Mouse (Mus musculus) MEL (cell line): ENCODE results near the gene Sult2b1. TPM values are rescaled to one million over a fixed set of nuclear protein-coding genes. Genes with fewer than 3 reads are reported as not detected.

Experiments used
- DNase-seq: peaks from one replicate; pipeline ENCODE4 v3.0.0; 2011; ENCODE audit warnings: low read depth, low spot score
- H3K27ac ChIP-seq: 2 replicates; pipeline ENCODE4 v1.5.1; 2012; ENCODE audit warnings: low read depth, mild to moderate bottlenecking, control low read depth, low read length, moderate library complexity; ENCODE audit not compliant: control insufficient read depth
- H3K27me3 ChIP-seq, 2 experiments: fragments of 150-350 bp in 1 of 2; sonication (generic) in 1 of 2; 2 replicates each; pipeline ENCODE4 v1.6.1; 2012; ENCODE audit warnings: low read length in 2 of 2, mild to moderate bottlenecking in 2 of 2, improper control_type of control experiment in 1 of 2, moderate library complexity in 1 of 2; ENCODE audit not compliant: insufficient read depth in 2 of 2, control insufficient read depth in 1 of 2
- H3K36me3 ChIP-seq, 2 experiments: 2 replicates each; pipeline ENCODE4 v1.6.1; 2012 to 2014; ENCODE audit warnings: low read length in 2 of 2, improper control_type of control experiment in 1 of 2, inconsistent platforms in 1 of 2, mild to moderate bottlenecking in 1 of 2; ENCODE audit not compliant: insufficient read depth in 2 of 2, control insufficient read depth in 1 of 2
- H3K4me1 ChIP-seq, 2 experiments: fragments of 150-350 bp in 1 of 2; sonication (generic) in 1 of 2; 2 replicates each; pipeline ENCODE4 v1.6.1; 2012; ENCODE audit warnings: low read length in 2 of 2, improper control_type of control experiment in 1 of 2, mild to moderate bottlenecking in 1 of 2; ENCODE audit not compliant: insufficient read depth in 2 of 2, control insufficient read depth in 1 of 2
- H3K4me3 ChIP-seq, 2 experiments: fragments of 150-350 bp in 1 of 2; sonication (generic) in 1 of 2; 2 replicates each; pipeline ENCODE4 v1.5.1; 2012; ENCODE audit warnings: low read depth in 2 of 2, low read length in 2 of 2, mild to moderate bottlenecking in 2 of 2, moderate library complexity in 2 of 2, control low read depth in 1 of 2, improper control_type of control experiment in 1 of 2; ENCODE audit not compliant: control insufficient read depth in 1 of 2, insufficient read depth in 1 of 2
- H3K79me2 ChIP-seq: 2 replicates; pipeline ENCODE4 v1.6.1; 2012; ENCODE audit warnings: mild to moderate bottlenecking, low read length, moderate library complexity; ENCODE audit not compliant: control insufficient read depth, poor library complexity, insufficient read depth
- H3K9ac ChIP-seq: 2 replicates; pipeline ENCODE4 v1.6.1; 2012; ENCODE audit warnings: low read depth, mild to moderate bottlenecking, control low read depth, low read length, moderate library complexity; ENCODE audit not compliant: control insufficient read depth, poor library complexity, severe bottlenecking
- H3K9me3 ChIP-seq: fragments of 150-350 bp; sonication (generic); replicated peaks from 2 replicates; pipeline ENCODE4 v1.6.1; 2012; ENCODE audit warnings: mild to moderate bottlenecking, low read length, improper control_type of control experiment, moderate library complexity; ENCODE audit not compliant: insufficient read depth
- BHLHE40 ChIP-seq: IDR thresholded peaks from 2 replicates; pipeline ENCODE4 v1.6.1; 2012; ENCODE audit warnings: low read depth, mild to moderate bottlenecking, inconsistent platforms, low read length, improper control_type of control experiment, borderline replicate concordance
- CHD1 ChIP-seq: IDR thresholded peaks from 2 replicates; pipeline ENCODE4 v1.6.1; 2012; ENCODE audit warnings: low read depth, mild to moderate bottlenecking, inconsistent platforms, low read length, improper control_type of control experiment
- ELF1 ChIP-seq: IDR thresholded peaks from 2 replicates; pipeline ENCODE4 v1.6.1; 2014; ENCODE audit warnings: low read depth, mild to moderate bottlenecking, inconsistent platforms, low read length, improper control_type of control experiment, moderate library complexity
- EP300 ChIP-seq, 2 experiments: IDR thresholded peaks; 2 replicates each; pipeline ENCODE4 v1.6.1; 2011; ENCODE audit warnings: improper control_type of control experiment in 2 of 2, low read length in 2 of 2, low read depth in 1 of 2, mild to moderate bottlenecking in 1 of 2
- HCFC1 ChIP-seq: IDR thresholded peaks from 2 replicates; pipeline ENCODE4 v1.6.1; 2012; ENCODE audit warnings: low read depth, mild to moderate bottlenecking, inconsistent platforms, low read length, improper control_type of control experiment, moderate library complexity
- MAX ChIP-seq: IDR thresholded peaks from 2 replicates; pipeline ENCODE4 v1.6.1; 2011; ENCODE audit warnings: low read length, improper control_type of control experiment
- MAZ ChIP-seq: IDR thresholded peaks from 2 replicates; pipeline ENCODE4 v1.6.1; 2012; ENCODE audit warnings: low read depth, mild to moderate bottlenecking, inconsistent platforms, low read length, improper control_type of control experiment
- MEF2A ChIP-seq: IDR thresholded peaks from 2 replicates; pipeline ENCODE4 v1.6.1; 2014; ENCODE audit warnings: low read depth, mild to moderate bottlenecking, inconsistent platforms, low read length, improper control_type of control experiment; ENCODE audit not compliant: poor library complexity, insufficient replicate concordance, severe bottlenecking; ENCODE audit errors: extremely low read depth
- MXI1 ChIP-seq: IDR thresholded peaks from 2 replicates; pipeline ENCODE4 v1.6.1; 2011; ENCODE audit warnings: mild to moderate bottlenecking, low read depth, low read length, improper control_type of control experiment
- MYB ChIP-seq: IDR thresholded peaks from 2 replicates; pipeline ENCODE4 v1.6.1; 2011; ENCODE audit warnings: mild to moderate bottlenecking, low read depth, low read length, improper control_type of control experiment
- POLR2A ChIP-seq, 2 experiments: IDR thresholded peaks; 2 replicates each; pipeline ENCODE4 v1.6.1; 2011 to 2012; ENCODE audit warnings: low read length in 2 of 2, mild to moderate bottlenecking in 2 of 2, control low read depth in 1 of 2, improper control_type of control experiment in 1 of 2, low read depth in 1 of 2, moderate library complexity in 1 of 2; ENCODE audit not compliant: control insufficient read depth in 1 of 2, insufficient read depth in 1 of 2, poor library complexity in 1 of 2
- POLR2AphosphoS5 ChIP-seq: IDR thresholded peaks from 2 replicates; pipeline ENCODE4 v1.6.1; 2012; ENCODE audit warnings: low read depth, borderline replicate concordance, mild to moderate bottlenecking, inconsistent platforms, low read length, moderate library complexity, mixed read lengths
- RCOR1 ChIP-seq: IDR thresholded peaks from 2 replicates; pipeline ENCODE4 v1.6.1; 2012; ENCODE audit warnings: low read depth, mild to moderate bottlenecking, inconsistent platforms, low read length, improper control_type of control experiment
- SIN3A ChIP-seq: IDR thresholded peaks from 2 replicates; pipeline ENCODE4 v1.6.1; 2012; ENCODE audit warnings: low read length, improper control_type of control experiment, inconsistent platforms
- SMC3 ChIP-seq: IDR thresholded peaks from 2 replicates; pipeline ENCODE4 v1.6.1; 2011; ENCODE audit warnings: low read depth, low read length, improper control_type of control experiment
- TAL1 ChIP-seq: IDR thresholded peaks from 2 replicates; pipeline ENCODE4 v1.6.1; 2012; ENCODE audit warnings: mild to moderate bottlenecking, inconsistent platforms, low read length, moderate library complexity, mixed read lengths
- TBP ChIP-seq: IDR thresholded peaks from 2 replicates; pipeline ENCODE4 v1.8.0; 2011; ENCODE audit warnings: low read depth, low read length, improper control_type of control experiment
- USF1 ChIP-seq: IDR thresholded peaks from 2 replicates; pipeline ENCODE4 v1.6.1; 2014; ENCODE audit warnings: low read depth, mild to moderate bottlenecking, inconsistent platforms, low read length, improper control_type of control experiment, moderate library complexity
- USF2 ChIP-seq, 2 experiments: IDR thresholded peaks; 2 replicates each; pipeline ENCODE4 v1.6.1; 2011 to 2012; ENCODE audit warnings: improper control_type of control experiment in 2 of 2, low read length in 2 of 2, borderline replicate concordance in 1 of 2, inconsistent platforms in 1 of 2, low read depth in 1 of 2, mild to moderate bottlenecking in 1 of 2; ENCODE audit not compliant: insufficient read depth in 1 of 2
- ZC3H11A ChIP-seq: IDR thresholded peaks from 2 replicates; pipeline ENCODE4 v1.6.1; 2012; ENCODE audit warnings: low read depth, mild to moderate bottlenecking, inconsistent platforms, low read length, improper control_type of control experiment
- ZKSCAN1 ChIP-seq: IDR thresholded peaks from 2 replicates; pipeline ENCODE4 v1.6.1; 2012; ENCODE audit warnings: low read depth, mild to moderate bottlenecking, inconsistent platforms, low read length, improper control_type of control experiment, moderate library complexity
- polyA plus RNA-seq, 2 experiments: library from polyadenylated mRNA; stranded (reverse) in 1 of 2; unstranded in 1 of 2; fragments of >175 nt in 1 of 2; fragments of >200 nt in 1 of 2; gene quantifications; 2 replicates each; pipeline versions ENCODE4 v1.2.1 to v1.2.4; 2012; ENCODE audit warnings: low replicate concordance in 2 of 2, low read depth in 1 of 2; ENCODE audit not compliant: insufficient read length in 2 of 2, insufficient read depth in 1 of 2, missing spikeins in 1 of 2
- total RNA-seq: library from RNA; depleted of rRNA; stranded (reverse); fragments of 300-350 nt; gene quantifications from 2 replicates; pipeline ENCODE4 v1.2.3, GENCODE M21; 2012

Gene Sult2b1
- total and polyA plus RNA-seq, 3 experiments = 0.08 to 0.47 TPM; not detected in 1

DNA sequence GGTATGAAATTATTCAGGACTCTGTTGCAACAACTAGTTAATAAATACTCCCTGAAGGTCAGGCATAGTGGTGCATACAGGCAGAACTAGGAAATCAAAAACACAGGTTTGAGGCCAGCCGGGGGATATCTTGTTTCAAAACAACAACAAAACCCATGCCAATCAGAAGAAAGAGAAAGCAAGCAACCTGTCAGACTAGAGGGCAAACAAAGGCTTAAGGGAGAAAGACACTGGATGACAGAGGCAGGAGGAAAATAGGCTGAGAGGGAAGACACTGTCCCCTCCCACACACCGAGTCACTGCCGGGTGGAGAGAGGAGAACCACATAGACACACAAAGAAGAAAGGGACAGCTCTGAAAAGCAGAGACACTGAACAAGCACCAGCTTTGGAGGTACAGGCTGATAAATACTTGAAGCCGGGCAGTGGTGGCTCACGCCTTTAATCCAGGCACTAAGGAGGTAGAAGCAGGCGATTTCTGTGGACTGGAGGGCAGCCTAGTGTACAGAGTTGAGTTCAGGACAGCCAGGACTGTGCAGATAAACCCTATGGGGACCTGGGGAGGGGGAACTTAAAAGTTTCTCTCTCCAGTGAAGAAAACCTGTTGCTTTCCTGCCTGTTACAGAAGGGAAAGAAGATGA, 70.5 kb downstream of the Sult2b1 start:
- Histone ChIP-seq H3K4me3 (peak overlapping the region in 1 of 2 experiments; percentile 69; a peak in 2 of 4 replicates), H3K27ac (no peak overlapping the region), H3K9ac (peak overlapping the region; percentile 75), H3K79me2 (peaks cover 37% of the 10 kb centered on the region), H3K9me3 (no peaks in the 10 kb centered on the region), H3K27me3 (no peaks in the 10 kb centered on the region), H3K36me3 (no peaks in the 10 kb centered on the region)
- TF ChIP-seq USF2 (IDR thresholded peaks at IDR 0.05; ENCODE audit: borderline replicate concordance in 1 of 2, insufficient read depth in 1 of 2, low read depth in 1 of 2, low read length in 2 of 2) = no peak
- TF ChIP-seq TBP = no peak
- TF ChIP-seq POLR2A (IDR thresholded peaks at IDR 0.05; ENCODE audit: control insufficient read depth in 1 of 2, insufficient read depth in 1 of 2, low read depth in 1 of 2, low read length in 2 of 2, poor library complexity in 1 of 2) = no peak
- no peak for TF ChIP-seq POLR2AphosphoS5
- no peak for TF ChIP-seq SMC3
- no peak for TF ChIP-seq EP300 (IDR thresholded peaks at IDR 0.05; ENCODE audit: low read depth in 1 of 2, low read length in 2 of 2)
- TF ChIP-seq MAZ = no peak
- TF ChIP-seq CHD1 = no peak
- no peak for TF ChIP-seq RCOR1
- TF ChIP-seq ZKSCAN1 = no peak
- no peak for TF ChIP-seq MYB
- TF ChIP-seq, all 39 proteins: peak for 0
- DNase-seq = no peak
- peaks cover 0 to 5% of the 10 kb centered on the region in 2 experiments; a peak in 1 of 4 replicates for H3K4me1 ChIP-seq

DNA sequence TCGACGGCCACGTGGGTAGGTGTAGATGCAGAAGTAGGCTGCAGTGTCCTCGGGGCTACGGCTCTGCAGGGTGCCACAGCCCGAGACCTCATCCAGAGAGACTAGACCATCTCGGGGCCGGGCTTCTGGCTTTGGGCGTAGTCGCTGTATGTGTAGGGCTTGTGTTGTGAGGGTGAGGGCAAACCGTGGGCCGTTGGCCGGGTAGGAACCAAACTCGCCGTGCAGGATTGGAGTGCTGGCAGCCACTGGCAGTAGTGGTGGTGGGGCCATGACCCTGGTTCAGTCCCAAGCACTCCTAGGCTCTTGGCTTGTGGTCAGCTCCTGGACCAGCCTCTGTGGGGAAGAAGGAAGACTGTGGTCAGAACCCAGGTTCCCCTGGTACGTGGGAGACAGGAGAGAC, 71.1 kb downstream of the Sult2b1 start:
- peaks cover 0 to 11% of the 10 kb centered on the region in 2 experiments; a peak in 1 of 4 replicates for H3K4me1 ChIP-seq
- H3K27me3 ChIP-seq = no peaks in the 10 kb centered on the region
- H3K9ac ChIP-seq = no peak overlapping the region
- no peak for DNase-seq
- H3K79me2 ChIP-seq = peaks cover 31% of the 10 kb centered on the region
- H3K27ac ChIP-seq = no peak overlapping the region
- TF ChIP-seq POLR2A (IDR thresholded peaks at IDR 0.05; ENCODE audit: control insufficient read depth in 1 of 2, insufficient read depth in 1 of 2, low read depth in 1 of 2, low read length in 2 of 2, poor library complexity in 1 of 2) (no peak), USF1 (no peak), MAX (no peak), HCFC1 (no peak), BHLHE40 (no peak), MAZ (no peak), TAL1 (no peak), MEF2A (no peak), MXI1 (no peak), RCOR1 (no peak), ELF1 (no peak), ZC3H11A (no peak), SIN3A (no peak), USF2 (IDR thresholded peaks at IDR 0.05; ENCODE audit: borderline replicate concordance in 1 of 2, insufficient read depth in 1 of 2, low read depth in 1 of 2, low read length in 2 of 2) (no peak)
- no peak overlapping the region for H3K4me3 ChIP-seq
- no peaks in the 10 kb centered on the region for H3K9me3 ChIP-seq
- peaks cover 0 to 4% of the 10 kb centered on the region in 2 experiments; a peak in 2 of 4 replicates for H3K36me3 ChIP-seq
